Mouse (Mus musculus) G1E (cell line): ENCODE measurements around the gene Castor2. TPM values are rescaled to one million over a fixed set of nuclear protein-coding genes. Genes with fewer than 3 reads are reported as not detected.

ENCODE experiments used
- ATAC-seq: 2 replicates; pipeline ENCODE4 v1.8.0; 2016; ENCODE audit warnings: mild to moderate bottlenecking; ENCODE audit not compliant: insufficient number of reproducible peaks, poor library complexity, low FRiP score, severe bottlenecking; ENCODE audit errors: extremely low read depth
- DNase-seq: peaks from one replicate; pipeline ENCODE4 v3.0.0; 2012; ENCODE audit warnings: low spot score
- H3K27me3 ChIP-seq: 2 replicates; pipeline ENCODE4 v1.6.1; 2012; ENCODE audit warnings: mild to moderate bottlenecking, low read length, inconsistent platforms; ENCODE audit not compliant: insufficient read depth
- H3K36me3 ChIP-seq: replicated peaks from 2 replicates; pipeline ENCODE3; 2012; ENCODE audit warnings: mild to moderate bottlenecking, inconsistent platforms
- H3K4me1 ChIP-seq: 2 replicates; pipeline ENCODE4 v1.6.1; 2012; ENCODE audit warnings: low read depth, low read length, inconsistent platforms, mixed read lengths; ENCODE audit not compliant: insufficient read depth
- H3K4me3 ChIP-seq: 2 replicates; pipeline ENCODE4 v1.5.1; 2012; ENCODE audit warnings: low read depth, mild to moderate bottlenecking, inconsistent platforms, low read length, moderate library complexity, mixed read lengths
- H3K9me3 ChIP-seq: replicated peaks from 2 replicates; pipeline ENCODE4 v1.6.1; 2012; ENCODE audit warnings: inconsistent platforms
- CTCF ChIP-seq: IDR thresholded peaks from 2 replicates; pipeline ENCODE4 v1.5.1; 2012; ENCODE audit warnings: low read depth, low read length, inconsistent platforms, mixed read lengths
- GATA1 ChIP-seq: IDR thresholded peaks from 2 replicates; pipeline ENCODE4 v1.6.1; 2012; ENCODE audit warnings: borderline replicate concordance, low read length, inconsistent platforms, mixed read lengths
- GATA2 ChIP-seq: IDR thresholded peaks from 2 replicates; pipeline ENCODE4 v1.6.1; 2012; ENCODE audit warnings: low read depth, low read length, inconsistent platforms, borderline replicate concordance
- POLR2AphosphoS5 ChIP-seq: IDR thresholded peaks from 2 replicates; pipeline ENCODE4 v1.6.1; 2012; ENCODE audit warnings: low read depth, low read length, inconsistent platforms; ENCODE audit not compliant: insufficient replicate concordance
- TAL1 ChIP-seq: conservative IDR thresholded peaks from 2 replicates; pipeline ENCODE4 v1.6.1; 2012; ENCODE audit warnings: low read depth, low read length, inconsistent platforms, mixed read lengths
- polyA plus RNA-seq: library from polyadenylated mRNA; stranded (reverse); fragments of >175 nt; gene quantifications from 2 replicates; pipeline ENCODE4 v1.2.3, GENCODE M21; 2012
- total RNA-seq, 2 experiments: library from RNA; stranded (forward) in 1 of 2; stranded (reverse) in 1 of 2; fragments of 200-1000 nt in 1 of 2; fragments of >200 nt in 1 of 2; fragmentation: Nextera tagmentation in 1 of 2; gene quantifications; 2 replicates each; pipeline ENCODE4 v1.2.3; 2014 to 2017

Castor2 gene
- total and polyA plus RNA-seq, 3 experiments, result 0.22 TPM; not detected in 2

- DNase-seq, result no peak
- Histone ChIP-seq H3K36me3 (no peaks in the 10 kb centered on the region), H3K9me3 (peaks cover 22% of the 10 kb centered on the region), H3K4me1 (no peaks in the 10 kb centered on the region), H3K4me3 (no peak overlapping the region), H3K27me3 (no peaks in the 10 kb centered on the region)
- ATAC-seq, result no peak
- TF ChIP-seq TAL1, result no peak
These were observed 791 bp downstream of the Castor2 start for GRCm38 (mm10) chr5:134100232-134100771.

- ATAC-seq (no peak), DNase-seq (no peak)
- H3K27me3 ChIP-seq, result no peaks in the 10 kb centered on the region
- no peaks in the 10 kb centered on the region for H3K4me1 ChIP-seq
- TF ChIP-seq POLR2AphosphoS5 (no peak), GATA2 (no peak), CTCF (no peak), TAL1 (no peak), GATA1 (no peak)
- peaks cover 25% of the 10 kb centered on the region for H3K9me3 ChIP-seq
- no peak overlapping the region for H3K4me3 ChIP-seq
- H3K36me3 ChIP-seq, result no peaks in the 10 kb centered on the region
These were observed 1.8 kb downstream of the Castor2 start for GRCm38 (mm10) chr5:134101322-134101721.

GRCm38 (mm10) chr5:134101883-134102282 lies 2.4 kb downstream of the Castor2 start:
- Histone ChIP-seq H3K27me3 (no peaks in the 10 kb centered on the region), H3K9me3 (peaks cover 22% of the 10 kb centered on the region), H3K36me3 (no peaks in the 10 kb centered on the region), H3K4me3 (no peak overlapping the region), H3K4me1 (no peaks in the 10 kb centered on the region)
- no peak for DNase-seq
- ATAC-seq, result no peak
- TF ChIP-seq CTCF (no peak), GATA2 (no peak), POLR2AphosphoS5 (no peak), TAL1 (no peak), GATA1 (no peak)

- Histone ChIP-seq H3K9me3 (peaks cover 22% of the 10 kb centered on the region), H3K27me3 (no peaks in the 10 kb centered on the region), H3K36me3 (no peaks in the 10 kb centered on the region), H3K4me1 (no peaks in the 10 kb centered on the region), H3K4me3 (no peak overlapping the region)
- DNase-seq, result no peak
- TF ChIP-seq GATA2 (no peak), POLR2AphosphoS5 (no peak), CTCF (no peak), TAL1 (no peak), GATA1 (no peak)
- ATAC-seq, result no peak
These were observed 3.2 kb downstream of the Castor2 start for GRCm38 (mm10) chr5:134102720-134103119.

GRCm38 (mm10) chr5:134105829-134106228 lies 6.3 kb downstream of the Castor2 start:
- no peaks in the 10 kb centered on the region for H3K4me1 ChIP-seq
- no peaks in the 10 kb centered on the region for H3K27me3 ChIP-seq
- DNase-seq, result no peak
- no peak overlapping the region for H3K4me3 ChIP-seq
- H3K36me3 ChIP-seq, result no peaks in the 10 kb centered on the region
- TF ChIP-seq CTCF, result no peak
- H3K9me3 ChIP-seq, result peaks cover 30% of the 10 kb centered on the region
- ATAC-seq, result no peak

GRCm38 (mm10) chr5:134114981-134115380 lies 15.5 kb downstream of the Castor2 start:
- Histone ChIP-seq H3K36me3 (no peaks in the 10 kb centered on the region), H3K9me3 (peaks cover 26% of the 10 kb centered on the region), H3K4me3 (no peak overlapping the region), H3K27me3 (no peaks in the 10 kb centered on the region), H3K4me1 (no peaks in the 10 kb centered on the region)
- DNase-seq (no peak), ATAC-seq (no peak)
- TF ChIP-seq GATA1, result no peak
- no peak for TF ChIP-seq POLR2AphosphoS5
- TF ChIP-seq GATA2, result no peak
- TF ChIP-seq CTCF, result no peak

- Histone ChIP-seq H3K36me3 (no peaks in the 10 kb centered on the region), H3K4me1 (no peaks in the 10 kb centered on the region), H3K9me3 (peaks cover 22% of the 10 kb centered on the region), H3K27me3 (no peaks in the 10 kb centered on the region), H3K4me3 (no peak overlapping the region)
- DNase-seq (no peak), ATAC-seq (no peak)
- TF ChIP-seq POLR2AphosphoS5 (no peak), GATA1 (no peak), CTCF (no peak), TAL1 (no peak), GATA2 (no peak)
These were observed 16.2 kb downstream of the Castor2 start for GRCm38 (mm10) chr5:134115639-134116259.
